Mouse (Mus musculus) ES-E14 (cell line): ENCODE measurements around the gene Polr1d. TPM values are rescaled to one million over a fixed set of nuclear protein-coding genes. Genes with fewer than 3 reads are reported as not detected.

Experiments used
- DNase-seq: peaks from one replicate; pipeline ENCODE4 v3.0.0-alpha.2; 2013; ENCODE audit warnings: low read depth, low spot score
- H3K27ac ChIP-seq: 2 replicates; pipeline ENCODE4 v1.5.1; 2012; ENCODE audit warnings: low read depth, mild to moderate bottlenecking, low read length, moderate library complexity, mixed read lengths; ENCODE audit not compliant: poor library complexity, insufficient read depth, severe bottlenecking
- H3K36me3 ChIP-seq: 2 replicates; pipeline ENCODE4 v1.6.1; 2012; ENCODE audit warnings: mild to moderate bottlenecking, low read length, moderate library complexity, mixed read lengths; ENCODE audit not compliant: control insufficient read depth, poor library complexity, insufficient read depth, severe bottlenecking
- H3K4me1 ChIP-seq, 2 experiments: fragments of 150-350 bp in 1 of 2; sonication (generic) in 1 of 2; 2 replicates each; pipeline ENCODE4 v1.6.1; 2012; ENCODE audit warnings: low read length in 2 of 2, mild to moderate bottlenecking in 1 of 2, mixed read lengths in 1 of 2; ENCODE audit not compliant: control insufficient read depth in 2 of 2, insufficient read depth in 2 of 2, poor library complexity in 1 of 2
- H3K4me3 ChIP-seq, 2 experiments: fragments of 150-350 bp in 1 of 2; sonication (generic) in 1 of 2; 2 replicates each; pipeline ENCODE4 v1.5.1; 2012; ENCODE audit warnings: low read length in 2 of 2, low read depth in 1 of 2, mild to moderate bottlenecking in 1 of 2, mixed read lengths in 1 of 2; ENCODE audit not compliant: insufficient read depth in 1 of 2, poor library complexity in 1 of 2, severe bottlenecking in 1 of 2
- H3K9ac ChIP-seq: 2 replicates; pipeline ENCODE4 v1.6.1; 2012; ENCODE audit warnings: low read depth, mild to moderate bottlenecking, low read length, mixed read lengths; ENCODE audit not compliant: poor library complexity, insufficient read depth, severe bottlenecking
- H3K9me3 ChIP-seq: fragments of 150-350 bp; sonication (generic); 2 replicates; pipeline ENCODE4 v1.6.1; 2012; ENCODE audit warnings: low read depth, mild to moderate bottlenecking, low read length; ENCODE audit not compliant: control insufficient read depth, insufficient read depth
- CHD2 ChIP-seq: IDR thresholded peaks from 2 replicates; pipeline ENCODE4 v1.6.1; 2014; ENCODE audit warnings: mild to moderate bottlenecking, low read depth, low read length, inconsistent platforms
- HCFC1 ChIP-seq: IDR thresholded peaks from 2 replicates; pipeline ENCODE4 v1.6.1; 2012; ENCODE audit warnings: low read length, inconsistent platforms, borderline replicate concordance; ENCODE audit not compliant: insufficient read depth
- MAFK ChIP-seq: IDR thresholded peaks from 2 replicates; pipeline ENCODE4 v1.6.1; 2014; ENCODE audit warnings: mild to moderate bottlenecking, low read depth, low read length, inconsistent platforms; ENCODE audit not compliant: insufficient read depth
- ZC3H11A ChIP-seq: IDR thresholded peaks from 2 replicates; pipeline ENCODE4 v1.6.1; 2012; ENCODE audit warnings: low read depth, mild to moderate bottlenecking, inconsistent platforms, low read length, borderline replicate concordance
- ZNF384 ChIP-seq: IDR thresholded peaks from 2 replicates; pipeline ENCODE4 v1.6.1; 2012; ENCODE audit warnings: low read depth, low read length, inconsistent platforms
- in situ Hi-C, 2 experiments: fragments of 600-800 bp; cut with MboI; formaldehyde crosslinking; loops; one replicate each; pipeline ENCODE4 v1.15.1; 2025; ENCODE audit warnings: low sequenced_read_pairs in 2 of 2, inconsistent platforms in 1 of 2; ENCODE audit not compliant: unreplicated experiment in 2 of 2
- total RNA-seq: library from RNA; depleted of rRNA; stranded (reverse); fragments of 300-350 nt; gene quantifications from 2 replicates; pipeline ENCODE4 v1.2.3, GENCODE M21; 2012

Polr1d gene
- total RNA-seq, 1 experiment: 160 TPM

GRCm38 (mm10) chr5:147041965-147042937, 34.6 kb upstream of the Polr1d start:
- H3K9ac ChIP-seq: peak overlapping the region; percentile 31
- no peak for DNase-seq
- no peak overlapping the region for H3K27ac ChIP-seq
- peak overlapping the region; percentile 17 to 36 for H3K4me3 ChIP-seq
- H3K36me3 ChIP-seq: peaks cover 9% of the 10 kb centered on the region; the same call in 1 of the 2 replicates
- TF ChIP-seq CHD2 (no peak), ZNF384 (no peak), HCFC1 (no peak), ZC3H11A (no peak), MAFK (no peak)
- peaks cover 0 to 18% of the 10 kb centered on the region in 2 experiments; a peak in 2 of 4 replicates for H3K4me1 ChIP-seq
- H3K9me3 ChIP-seq: no peaks in the 10 kb centered on the region
- in situ Hi-C loops: no loop called here

DNA sequence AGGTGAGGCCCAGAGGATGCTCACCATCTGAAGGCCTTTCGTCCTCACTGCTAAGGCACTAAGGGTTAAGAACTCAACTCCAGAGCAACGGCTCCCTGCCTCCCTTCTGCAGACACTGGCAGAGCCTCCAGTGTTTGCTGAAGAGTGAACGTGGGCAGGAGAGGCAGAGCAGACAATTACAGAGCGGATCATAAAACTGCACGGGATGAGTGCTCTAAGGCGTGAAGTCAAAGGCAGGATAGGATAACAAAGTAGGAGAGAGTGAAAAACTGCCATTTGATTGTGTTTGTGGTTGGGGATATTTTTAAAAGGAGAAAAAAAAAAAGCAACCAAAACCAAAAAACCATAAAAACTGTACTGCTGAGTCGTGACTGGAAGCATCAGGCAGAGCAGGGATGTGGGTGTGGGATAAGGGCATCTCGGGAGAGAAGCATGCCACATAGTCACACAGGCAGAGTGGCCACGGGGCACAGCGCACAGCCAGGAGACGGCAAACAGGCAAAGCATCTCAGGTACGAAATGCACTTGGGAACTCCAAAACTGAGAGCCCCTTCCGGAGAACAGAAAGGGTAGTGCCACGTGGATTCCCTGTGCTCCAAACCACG, 33.5 kb upstream of the Polr1d start:
- Histone ChIP-seq H3K27ac (no peak overlapping the region), H3K9me3 (no peaks in the 10 kb centered on the region), H3K4me1 (peaks cover 0 to 15% of the 10 kb centered on the region in 2 experiments; a peak in 2 of 4 replicates), H3K9ac (no peak overlapping the region), H3K4me3 (no peak overlapping the region), H3K36me3 (peaks cover 9% of the 10 kb centered on the region; the same call in 1 of the 2 replicates)
- in situ Hi-C loops: no loop called here
- no peak for DNase-seq
- TF ChIP-seq ZNF384: no peak
- no peak for TF ChIP-seq ZC3H11A
- no peak for TF ChIP-seq HCFC1
- TF ChIP-seq CHD2: no peak
- no peak for TF ChIP-seq MAFK

DNA sequence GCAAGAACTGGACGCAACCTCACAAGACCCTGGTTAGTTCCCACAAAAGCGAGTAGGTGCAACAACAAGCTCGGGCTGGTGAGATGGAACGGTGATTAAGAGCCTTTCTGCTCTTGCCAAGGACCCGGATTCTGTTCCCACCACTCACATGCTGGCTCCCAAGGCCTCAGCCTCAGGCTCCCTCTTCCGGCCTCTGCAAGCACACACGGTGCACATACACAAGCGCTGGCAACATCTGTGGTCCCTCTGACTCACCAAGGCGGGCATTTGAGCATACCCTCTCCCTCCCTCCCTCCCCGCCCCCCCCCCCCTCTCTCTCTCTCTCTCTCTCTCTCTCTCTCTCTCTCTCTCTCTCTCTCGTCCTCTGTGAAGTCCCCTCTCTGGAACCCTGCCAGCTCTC, 31.5 kb upstream of the Polr1d start:
- in situ Hi-C loops: no loop called here
- H3K36me3 ChIP-seq: peaks cover 6% of the 10 kb centered on the region; the same call in 1 of the 2 replicates
- H3K27ac ChIP-seq: no peak overlapping the region
- no peak for DNase-seq
- H3K9ac ChIP-seq: no peak overlapping the region
- no peak for TF ChIP-seq ZC3H11A
- no peak for TF ChIP-seq CHD2
- no peak for TF ChIP-seq HCFC1
- TF ChIP-seq MAFK: no peak
- no peak for TF ChIP-seq ZNF384
- H3K4me3 ChIP-seq: no peak overlapping the region
- H3K4me1 ChIP-seq: peaks cover 0 to 12% of the 10 kb centered on the region in 2 experiments; a peak in 2 of 4 replicates
- H3K9me3 ChIP-seq: no peaks in the 10 kb centered on the region

DNA sequence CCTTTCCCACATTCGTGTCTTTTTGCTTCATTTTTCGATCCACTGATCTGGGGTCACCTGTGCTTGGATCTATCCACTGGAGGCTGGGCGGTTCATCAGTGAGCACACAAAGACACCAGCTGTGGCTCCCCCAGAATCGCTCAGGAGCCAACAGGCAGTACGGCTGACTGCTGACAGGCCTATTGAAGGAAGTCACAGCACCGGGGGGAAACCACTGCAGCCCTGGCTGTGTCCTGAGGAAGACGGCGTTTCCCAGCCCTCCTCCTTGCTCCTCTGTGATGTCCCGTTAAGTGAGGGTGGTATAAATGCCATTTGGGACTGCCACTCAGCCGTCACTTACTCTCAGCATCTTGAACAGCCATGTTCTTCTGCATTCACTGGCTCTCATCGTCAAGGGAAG, 30.9 kb upstream of the Polr1d start:
- DNase-seq: no peak
- H3K27ac ChIP-seq: no peak overlapping the region
- H3K9ac ChIP-seq: no peak overlapping the region
- no peak overlapping the region for H3K4me3 ChIP-seq
- in situ Hi-C loops: no loop called here
- peaks cover 0 to 8% of the 10 kb centered on the region in 2 experiments; a peak in 2 of 4 replicates for H3K4me1 ChIP-seq
- peaks cover 3% of the 10 kb centered on the region; the same call in 1 of the 2 replicates for H3K36me3 ChIP-seq
- TF ChIP-seq ZNF384: no peak
- no peak for TF ChIP-seq MAFK
- no peak for TF ChIP-seq ZC3H11A
- TF ChIP-seq HCFC1: no peak
- no peak for TF ChIP-seq CHD2
- no peaks in the 10 kb centered on the region for H3K9me3 ChIP-seq
